ENCODE assay signal across 9 mouse cellular contexts in the genomic region with DNA sequence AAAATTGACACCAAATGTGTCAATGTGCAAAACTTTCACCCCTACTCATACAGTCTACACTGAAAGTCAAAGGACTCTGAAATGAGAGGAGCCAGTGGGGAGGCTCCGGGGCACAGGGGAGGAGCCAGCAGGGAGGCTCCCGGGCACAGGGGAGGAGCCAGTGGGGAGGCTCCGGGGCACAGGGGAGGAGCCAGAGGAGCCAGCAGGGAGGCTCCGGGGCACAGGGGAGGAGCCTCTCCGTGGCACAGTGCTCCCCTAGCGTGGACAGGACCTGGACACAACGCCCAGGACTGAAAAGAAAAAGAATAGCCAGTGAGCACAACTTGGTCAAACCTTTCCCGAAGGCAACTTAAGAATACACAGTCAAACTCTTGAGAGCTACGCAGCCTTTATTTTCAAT. TPM values are rescaled to one million over a fixed set of nuclear protein-coding genes. Genes with fewer than 3 reads are reported as not detected.
DNase-seq lines count a peak whose midpoint lies in the region; ATAC-seq and TF ChIP-seq lines count a peak whose summit lies in the region.
"Had no signal": no experiment of that assay in that cellular context is flagged by ENCODE, and none has a peak within 500 bp of the region (broad histone marks: within the 10 kb centered on the region; RNA-seq: fewer than 3 reads in every experiment).

No protein-coding gene starts in this region.

- H3K27ac ChIP-seq in hindbrain, embryonic 11.5 days (ENCODE audit: low read depth, low read length), result no peak overlapping the region
- H3K27ac ChIP-seq in hindbrain, embryonic 10.5 days, result no peak overlapping the region
- H3K27ac ChIP-seq in cerebellum, adult 2 months (ENCODE audit: insufficient read depth, low read length), result no peak overlapping the region
- H3K27ac ChIP-seq: limb, embryonic 13.5 days had no signal

- no peak overlapping the region for H3K4me3 ChIP-seq in hindbrain, embryonic 11.5 days (ENCODE audit: low read depth, low read length)
- H3K4me3 ChIP-seq in hindbrain, embryonic 10.5 days, result no peak overlapping the region
- no peak overlapping the region for H3K4me3 ChIP-seq in cerebellum, adult 2 months (replicated peaks; ENCODE audit: insufficient read depth, low read depth, low read length)
- H3K4me3 ChIP-seq: limb, embryonic 13.5 days had no signal

- H3K27me3 ChIP-seq in hindbrain, embryonic 11.5 days (ENCODE audit: control insufficient read depth, insufficient read depth, low read length), result no peaks in the 10 kb centered on the region
- H3K27me3 ChIP-seq in hindbrain, embryonic 10.5 days (ENCODE audit: insufficient read depth, poor library complexity, severe bottlenecking), result no peaks in the 10 kb centered on the region
- H3K27me3 ChIP-seq in cerebellum, adult 2 months (ENCODE audit: control insufficient read depth, insufficient read depth, low read length), result no peaks in the 10 kb centered on the region
- H3K27me3 ChIP-seq: limb, embryonic 13.5 days had no signal

- H3K4me1 ChIP-seq in hindbrain, embryonic 11.5 days (replicated peaks; ENCODE audit: control insufficient read depth, insufficient read depth, low read length), result no peaks in the 10 kb centered on the region
- H3K4me1 ChIP-seq in hindbrain, embryonic 10.5 days (replicated peaks), result peaks cover 9% of the 10 kb centered on the region
- H3K4me1 ChIP-seq in cerebellum, adult 2 months (ENCODE audit: control insufficient read depth, insufficient read depth, low read length), result no peaks in the 10 kb centered on the region

- DNase-seq in hindbrain, embryonic 11.5 days (ENCODE audit: low spot score), result no peak
- DNase-seq in hindbrain, embryonic 10.5 days (ENCODE audit: low spot score), result no peak
- peak; percentile 73 for DNase-seq in c-Kit-negative CD71-positive TER-119-positive erythroid progenitor cells, embryonic 14.5 days (ENCODE audit: low read depth, low spot score)
- DNase-seq in kidney, adult 9 months, result peak; percentile 44
- DNase-seq in lung, postnatal 14 days, result peak; percentile 17
- DNase-seq in adipocyte (ENCODE audit: low spot score), result no peak
- DNase-seq in cerebellum, adult 2 months, result no peak
- DNase-seq in left cerebral cortex, postnatal 25 days (ENCODE audit: low spot score in 2 of 2), result no peak

- no peak overlapping the region for H3K4me2 ChIP-seq in hindbrain, embryonic 11.5 days (replicated peaks; ENCODE audit: low read depth, low read length)
- H3K4me2 ChIP-seq: limb, embryonic 13.5 days had no signal

- ATAC-seq in hindbrain, embryonic 11.5 days (ENCODE audit: low FRiP score), result 0 out of 2 replicates have a peak, but pooled peaks have one; percentile 43

- no peak for TF ChIP-seq POLR2A in cerebellum, adult 2 months (IDR thresholded peaks at IDR 0.05; ENCODE audit: borderline replicate concordance, insufficient read depth, low read length)

- WGBS in hindbrain, embryonic 11.5 days, result 30% methylated on average over 9 of the region's 9 CpGs
- 36% methylated on average over 9 of the region's 9 CpGs for WGBS in hindbrain, embryonic 10.5 days
- WGBS in cerebellum, adult 2 months, result 39% methylated on average over 9 of the region's 9 CpGs

- no peak for TF ChIP-seq CTCF in cerebellum, adult 2 months (IDR thresholded peaks at IDR 0.05; ENCODE audit: borderline replicate concordance, insufficient read depth, low read depth, low read length)

- no peak overlapping the region for H3K9ac ChIP-seq in hindbrain, embryonic 11.5 days (ENCODE audit: low read depth, low read length)
- H3K9ac ChIP-seq: limb, embryonic 13.5 days had no signal

- intact Hi-C loops in left cerebral cortex, postnatal 25 days (cut with DNase I), result no loop called here

- H3K9me3 ChIP-seq in hindbrain, embryonic 11.5 days (ENCODE audit: control insufficient read depth, low read length), result no peaks in the 10 kb centered on the region
- no peaks in the 10 kb centered on the region for H3K9me3 ChIP-seq in hindbrain, embryonic 10.5 days
- H3K9me3 ChIP-seq: limb, embryonic 13.5 days had no signal

- H3K36me3 ChIP-seq in hindbrain, embryonic 11.5 days (ENCODE audit: control insufficient read depth, insufficient read depth, low read length), result no peaks in the 10 kb centered on the region
- H3K36me3 ChIP-seq in hindbrain, embryonic 10.5 days, result no peaks in the 10 kb centered on the region
- H3K36me3 ChIP-seq: limb, embryonic 13.5 days had no signal

RNA-seq across cellular contexts. Expression of gene Mnd1, which starts 20.2 kb away (rescaled TPM):
- polyA plus RNA-seq in hindbrain, embryonic 11.5 days (2014; fragmentation: Nextera tagmentation; extraction: Ambion mirVana), result 10.4 and 10.9 TPM in 2 replicates
- 10.0 and 14.2 TPM in 2 replicates for polyA plus RNA-seq in hindbrain, embryonic 10.5 days (2016; fragmentation: Nextera tagmentation; extraction: Ambion mirVana)
- 1.7 and 1.8 TPM in 2 replicates for polyA plus RNA-seq in cerebellum, adult 2 months (2012; rRNA removed)
- total RNA-seq in left cerebral cortex, postnatal 25 days (2021), result 1 to 10 TPM; 1.3 TPM

RNA-seq across cellular contexts. Expression of gene Gm6525, which starts 38.5 kb away (rescaled TPM):
- 0.99 and 1.6 TPM in 2 replicates for polyA plus RNA-seq in hindbrain, embryonic 11.5 days (2014; fragmentation: Nextera tagmentation; extraction: Ambion mirVana)
- 1.5 and 1.9 TPM in 2 replicates for polyA plus RNA-seq in hindbrain, embryonic 10.5 days (2016; fragmentation: Nextera tagmentation; extraction: Ambion mirVana)
- not detected in 2 replicates for polyA plus RNA-seq in cerebellum, adult 2 months (2012; rRNA removed)
- total RNA-seq in left cerebral cortex, postnatal 25 days (2021), result not detected

Comparison
In these comparisons a context has a peak if more than half of its experiments do, and no peak if none do; other contexts are left out.
1. DNase-seq: peak in c-Kit-negative CD71-positive TER-119-positive erythroid progenitor cells, embryonic 14.5 days (single experiment), kidney, adult 9 months (single experiment) and lung, postnatal 14 days (single experiment); none in hindbrain, embryonic 11.5 days (single experiment), hindbrain, embryonic 10.5 days (single experiment), adipocyte (single experiment), cerebellum, adult 2 months (0 of 2) and left cerebral cortex, postnatal 25 days (0 of 2).